Mouse (Mus musculus) cerebellum, postnatal 4 days (tissue): ENCODE results near the gene Ldb1.

Source experiments
- DNase-seq, 2 experiments: peaks; one replicate each; pipeline ENCODE4 v3.0.0; 2022; ENCODE audit warnings: low spot score in 2 of 2, mixed read lengths in 1 of 2

Gene Ldb1

DNA sequence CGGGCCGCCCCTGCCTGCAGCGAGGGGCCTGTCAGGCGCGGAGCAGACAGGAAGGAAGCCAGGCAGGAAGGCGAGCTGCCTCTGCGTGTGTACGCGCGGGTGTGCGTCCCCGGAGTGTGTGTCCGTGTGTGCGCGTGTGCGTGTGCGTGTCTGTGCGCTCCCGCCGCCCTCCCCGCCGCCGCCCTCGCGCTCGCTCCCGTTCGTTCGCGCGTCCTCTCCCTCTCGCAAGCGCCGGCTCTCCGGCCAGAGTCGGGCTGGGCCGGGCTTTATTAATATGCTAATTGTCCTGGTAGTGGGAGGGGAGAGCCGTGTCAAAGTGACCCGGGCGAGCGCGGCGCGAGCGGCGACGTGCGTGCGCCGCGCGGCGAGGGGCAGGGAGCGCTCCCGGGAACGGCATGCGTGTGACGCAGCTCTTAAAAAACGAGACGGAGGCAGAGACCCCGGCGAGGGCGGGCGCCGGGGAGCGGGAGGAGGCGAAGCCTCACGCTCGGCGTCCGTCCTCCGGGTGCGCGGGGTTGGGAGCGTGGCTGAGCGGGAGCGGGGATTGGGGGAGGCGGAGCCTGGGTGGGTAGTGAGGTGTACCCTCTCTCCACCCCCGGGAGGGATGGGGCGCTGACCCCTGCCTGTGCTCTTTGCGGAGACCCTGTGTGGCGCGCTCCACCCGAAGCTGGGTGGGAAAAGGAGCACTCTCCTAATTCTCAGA lies at the start of gene Ldb1:
Ldb1 (minus strand) TSS at position 222 of the 703 bp plus-strand sequence.
- DNase-seq = peak; percentile 55 to 81

DNA sequence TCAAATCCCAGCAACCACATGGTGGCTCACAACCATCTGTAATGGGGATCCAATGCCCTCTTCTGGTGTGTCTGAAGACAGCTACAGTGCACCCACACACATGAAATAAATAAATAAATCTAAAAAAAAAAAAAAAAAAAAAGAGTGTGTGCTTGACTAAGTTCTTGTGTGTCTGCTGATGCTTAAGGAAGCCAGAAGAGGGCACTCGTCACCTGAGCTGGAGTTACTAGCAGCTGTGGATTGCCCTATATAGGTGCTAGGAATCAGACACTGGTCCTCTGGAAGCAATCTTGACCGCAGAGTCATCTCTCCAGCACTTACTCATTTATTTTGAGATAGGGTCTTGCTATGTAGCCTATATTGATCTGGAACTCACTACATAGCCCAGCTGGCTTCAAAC lies 49.1 kb upstream of the Ldb1 start:
- DNase-seq = no peak

DNA sequence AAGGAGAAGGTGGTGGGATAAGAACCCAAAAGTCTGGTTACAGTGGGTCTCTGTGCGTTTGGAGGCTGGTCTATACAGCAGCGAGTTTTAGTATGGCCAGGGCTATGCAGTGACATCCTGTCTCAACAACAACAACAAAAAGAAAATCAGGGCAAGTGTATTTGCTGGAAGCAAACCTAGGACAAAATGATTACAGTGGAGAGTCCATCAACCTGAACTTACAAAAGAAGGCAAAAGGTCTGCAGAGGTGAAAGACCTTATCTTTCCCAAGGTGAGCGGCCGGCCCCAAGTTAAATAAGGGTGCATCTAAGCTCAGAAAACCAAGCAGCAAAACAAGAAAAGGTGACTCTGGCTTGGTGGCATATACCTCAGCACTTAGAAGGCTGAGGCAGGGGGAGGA lies 46.6 kb upstream of the Ldb1 start:
- DNase-seq = no peak

DNA sequence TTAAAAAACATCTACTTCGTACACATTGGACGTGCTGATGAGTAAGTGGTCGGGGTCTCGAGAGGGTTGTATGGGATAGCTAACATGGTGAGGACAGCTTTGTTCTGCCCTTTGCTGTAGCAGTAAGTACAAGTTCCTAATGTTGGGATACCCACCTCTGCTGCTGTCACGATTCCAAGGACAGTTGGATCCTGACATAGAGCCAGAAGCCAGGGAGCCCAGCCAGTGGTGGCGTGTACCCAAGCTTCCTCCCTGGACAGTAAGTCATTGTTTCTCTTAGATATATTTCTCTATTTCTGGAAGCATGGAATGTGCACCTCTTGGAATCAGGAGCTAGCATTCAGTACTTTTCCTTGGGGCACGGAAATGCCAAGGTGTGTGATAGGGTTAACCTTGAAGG lies 42.9 kb upstream of the Ldb1 start:
- no peak for DNase-seq

DNA sequence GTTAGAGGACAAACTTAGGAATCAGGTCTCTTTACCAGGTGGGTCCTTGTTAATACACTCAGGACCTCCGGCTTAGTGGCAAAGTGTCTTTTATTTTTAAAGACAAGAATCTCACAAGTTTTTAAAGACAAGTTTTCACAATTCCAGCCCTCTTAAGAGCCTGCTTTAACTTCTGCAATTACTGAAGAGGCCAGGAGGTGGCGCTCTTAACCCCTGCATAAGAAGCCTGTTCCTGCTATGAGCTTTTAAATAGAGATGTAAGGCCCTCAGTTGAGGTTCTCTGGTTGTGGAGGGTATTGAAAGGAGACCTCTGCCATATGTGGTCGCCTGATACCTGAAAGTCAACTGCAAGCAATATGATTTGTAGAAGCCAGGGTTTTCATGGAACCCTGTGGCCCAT lies 41.3 kb upstream of the Ldb1 start:
- peak in 1 of 2 experiments; percentile 56 for DNase-seq

DNA sequence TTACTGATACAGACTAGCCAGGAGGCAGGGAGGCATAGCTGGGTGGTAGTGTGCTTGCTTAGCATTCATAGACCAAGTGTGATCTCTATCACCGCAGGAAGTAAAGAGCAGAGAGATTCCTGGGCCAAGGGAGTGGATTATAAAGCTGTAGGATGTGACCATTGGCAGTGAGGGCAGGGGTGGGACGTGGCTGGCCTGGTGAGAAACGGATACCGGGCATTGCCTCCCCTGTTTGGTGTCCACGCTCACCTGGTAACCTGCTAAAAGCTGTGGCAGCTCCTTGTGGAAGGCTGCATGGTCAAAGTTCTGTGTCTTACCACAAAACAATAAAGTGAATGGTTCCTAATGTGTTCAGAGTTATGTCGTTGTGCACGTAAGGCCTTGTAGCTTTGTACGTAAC lies 40.2 kb upstream of the Ldb1 start:
- DNase-seq = no peak

DNA sequence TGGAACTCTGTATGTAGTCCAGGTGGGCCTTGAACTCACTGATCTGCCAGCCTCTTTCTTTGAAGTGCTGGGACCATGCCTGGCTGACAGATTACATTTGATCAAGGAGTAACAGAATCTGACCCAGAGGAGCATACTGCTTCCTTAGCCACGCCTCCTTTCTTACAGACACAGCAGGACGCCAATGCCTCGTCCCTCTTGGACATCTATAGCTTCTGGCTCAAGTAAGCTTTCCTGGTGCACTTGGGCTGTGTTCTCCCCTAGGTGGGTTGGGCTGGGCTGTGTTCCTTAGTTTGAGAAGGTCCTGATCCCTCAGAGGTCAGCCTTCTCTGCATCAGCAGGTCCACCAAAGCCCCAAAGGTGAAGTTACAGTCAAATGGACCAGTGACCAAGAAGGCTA lies 33.5 kb upstream of the Ldb1 start:
- no peak for DNase-seq

DNA sequence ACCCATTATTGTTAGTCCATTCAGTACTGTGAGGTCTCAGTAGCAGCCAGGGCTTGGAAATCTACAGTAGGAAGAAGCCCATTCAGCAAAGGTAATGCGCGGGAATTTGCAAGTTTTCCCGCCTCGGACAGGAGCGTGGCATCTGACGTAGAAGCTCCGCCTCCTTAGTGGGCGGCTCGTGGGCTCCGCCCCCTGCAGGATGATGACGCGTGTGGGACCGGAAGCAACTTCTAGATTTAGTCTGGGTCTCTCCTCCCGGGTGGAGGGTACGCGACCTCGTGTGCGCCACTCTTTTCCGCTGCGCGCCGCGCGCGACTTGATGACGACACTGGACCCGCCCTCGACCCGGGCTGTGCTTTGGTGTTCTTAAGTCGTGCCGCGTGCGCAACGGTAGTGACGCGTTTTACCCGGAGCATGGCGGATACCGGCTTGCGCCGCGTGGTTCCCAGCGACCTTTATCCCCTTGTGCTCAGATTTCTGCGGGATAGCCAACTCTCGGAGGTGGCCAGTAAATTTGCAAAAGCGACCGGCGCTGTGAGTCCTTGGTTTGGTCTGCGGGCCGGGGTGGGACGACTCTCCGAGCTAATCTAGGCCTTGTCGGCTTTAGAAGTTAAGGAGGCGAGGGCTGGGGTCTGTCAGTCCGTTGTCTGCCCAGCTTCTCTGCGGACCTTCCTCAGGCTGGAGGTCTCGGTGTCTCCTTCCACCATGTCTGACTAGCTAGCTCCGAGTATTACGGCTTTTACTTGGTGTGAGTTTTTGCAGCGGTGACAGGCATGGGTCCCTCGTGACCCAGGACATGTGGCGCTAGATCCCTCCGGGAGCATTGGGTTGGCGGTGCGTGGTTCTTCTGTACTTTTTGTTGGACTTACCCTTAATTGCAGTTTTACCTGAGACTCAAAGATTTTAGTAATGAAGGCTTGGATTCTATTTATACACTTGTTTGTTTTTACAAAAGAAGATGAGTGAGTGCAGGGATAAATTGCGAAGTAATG lies 30.9 kb upstream of the Ldb1 start, which contains the start of gene Nolc1:
Nolc1 (plus strand) TSS at position 248 of the 992 bp plus-strand sequence.
- peak; percentile 98 for DNase-seq

DNA sequence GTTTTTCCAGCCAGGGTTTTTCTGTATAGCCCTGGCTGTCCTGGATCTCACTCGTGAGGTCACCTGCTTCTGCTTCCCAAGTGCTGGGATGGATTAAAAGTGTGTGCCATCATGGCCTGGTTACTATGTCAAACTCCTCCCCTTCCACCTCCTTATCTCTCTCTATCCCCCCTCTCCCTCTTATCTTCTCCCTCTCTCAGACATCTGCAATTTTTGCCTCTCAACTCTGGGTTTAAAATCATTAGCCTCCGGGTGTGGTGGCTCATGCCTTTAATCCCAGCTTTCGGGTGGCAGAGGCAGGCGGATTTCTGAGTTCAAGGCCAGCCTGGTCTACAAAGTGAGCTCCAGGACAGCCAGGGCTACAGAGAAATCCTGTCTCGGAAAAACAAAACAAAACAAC lies 29.3 kb upstream of the Ldb1 start:
- no peak for DNase-seq

DNA sequence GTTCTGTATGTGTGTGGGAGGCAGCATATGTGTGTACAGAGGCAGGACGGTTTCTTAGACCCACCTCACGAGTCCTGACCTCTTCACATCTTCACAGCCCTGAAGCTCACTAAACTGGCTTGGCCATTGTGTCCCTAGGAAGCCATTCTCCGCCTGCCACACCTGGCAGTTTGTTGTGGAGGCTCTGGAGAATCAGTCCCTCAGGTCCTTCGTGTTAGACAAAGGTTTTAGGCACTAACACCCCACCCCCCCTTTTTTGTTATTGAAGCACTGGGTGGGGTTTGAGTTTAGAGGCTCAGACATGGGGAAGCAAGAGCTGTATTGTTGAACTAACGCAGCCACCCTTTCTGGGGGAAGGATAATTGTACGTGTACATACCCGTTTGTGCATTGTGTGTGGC lies 28.3 kb upstream of the Ldb1 start:
- DNase-seq = no peak

DNA sequence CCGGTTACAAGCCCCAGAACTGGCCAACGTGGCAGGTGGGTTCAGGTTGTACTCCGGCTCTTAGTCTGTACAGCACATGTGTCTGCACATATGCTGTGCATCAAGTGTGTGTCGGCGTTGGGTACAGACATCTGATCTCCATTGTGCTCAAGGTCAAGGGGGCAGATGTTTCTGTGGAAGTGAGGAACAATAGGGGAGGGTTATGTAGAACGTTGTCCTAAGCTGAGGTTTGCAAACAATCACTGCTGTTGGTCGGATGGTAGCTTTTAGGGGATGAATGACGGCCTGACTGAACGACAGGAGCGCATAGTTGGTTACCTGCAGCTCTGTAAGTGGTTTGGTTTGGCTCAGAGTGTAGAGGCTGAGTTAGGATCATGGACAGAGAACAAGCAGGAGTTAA lies 23.0 kb upstream of the Ldb1 start:
- no peak for DNase-seq

DNA sequence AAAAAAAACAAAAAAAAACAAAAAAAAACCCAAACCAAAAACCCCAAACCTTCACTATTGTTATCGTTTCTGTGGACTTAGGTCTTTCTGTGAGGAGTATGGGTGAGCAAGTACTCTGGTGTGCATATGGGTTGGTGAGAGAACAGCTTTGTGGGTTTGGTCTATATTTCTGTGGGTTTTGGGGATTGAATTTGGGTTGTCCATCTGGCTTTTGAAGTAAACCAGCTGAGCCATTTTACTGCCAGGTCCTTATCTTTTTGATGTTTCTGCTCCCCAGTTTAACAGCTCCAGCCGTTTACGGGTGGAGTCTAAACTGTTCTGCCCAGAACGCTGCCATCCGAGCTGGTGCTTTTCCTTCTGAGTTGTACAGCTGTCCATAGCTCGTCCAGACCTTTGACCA lies 15.8 kb upstream of the Ldb1 start:
- DNase-seq = no peak

DNA sequence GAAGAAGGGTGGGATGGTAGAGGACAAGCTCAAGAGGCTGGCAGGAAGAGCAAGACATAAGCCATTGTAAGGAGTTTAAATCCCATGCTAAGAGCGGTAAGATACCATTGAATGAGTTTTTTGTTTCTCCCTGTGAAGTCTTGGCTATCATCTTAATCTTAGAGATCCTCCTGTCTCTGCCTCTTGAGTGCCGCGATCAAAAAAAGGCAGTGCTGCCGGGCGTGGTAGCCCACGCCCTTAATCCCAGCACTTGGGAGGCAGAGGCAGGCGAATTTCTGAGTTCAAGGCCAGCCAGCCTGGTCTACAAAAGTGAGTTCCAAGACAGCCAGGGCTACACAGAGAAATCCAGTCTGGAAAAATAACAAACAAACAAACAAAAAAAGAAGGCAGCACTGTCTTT lies 13.5 kb upstream of the Ldb1 start:
- DNase-seq = no peak

DNA sequence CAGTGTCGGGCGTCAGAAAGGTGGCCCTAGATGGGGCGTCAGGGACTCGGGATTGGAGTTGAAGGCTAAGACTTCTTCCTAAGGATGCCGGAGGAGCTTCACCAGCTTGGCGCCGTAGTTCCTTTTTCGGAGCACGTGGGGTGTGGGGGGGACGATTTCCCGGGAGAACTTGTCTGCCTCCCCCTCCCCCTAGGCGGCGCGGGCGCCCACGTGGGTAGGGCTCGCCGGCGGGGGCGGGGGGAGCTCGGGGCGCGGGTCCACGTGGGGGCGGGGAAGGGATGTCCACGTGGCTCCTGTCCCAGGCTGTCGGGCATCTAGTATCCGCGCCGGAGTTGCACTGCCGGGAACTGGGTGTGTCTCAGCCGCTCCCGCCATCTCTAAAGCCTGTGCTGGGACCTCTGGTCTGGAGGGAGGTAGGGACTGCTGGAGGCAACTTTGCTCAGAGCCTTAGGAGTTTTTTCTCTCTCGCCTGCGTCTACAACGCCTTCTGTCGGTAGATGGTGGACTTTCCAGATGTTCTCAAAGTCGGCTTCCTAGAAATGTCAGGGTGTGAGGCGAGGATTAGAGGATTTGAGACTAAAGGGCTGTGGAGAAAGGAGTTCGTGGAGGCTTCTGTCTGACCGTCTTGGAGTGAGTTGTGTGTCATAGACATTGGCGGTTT lies 12.1 kb upstream of the Ldb1 start:
- peak; percentile 52 to 77 for DNase-seq

DNA sequence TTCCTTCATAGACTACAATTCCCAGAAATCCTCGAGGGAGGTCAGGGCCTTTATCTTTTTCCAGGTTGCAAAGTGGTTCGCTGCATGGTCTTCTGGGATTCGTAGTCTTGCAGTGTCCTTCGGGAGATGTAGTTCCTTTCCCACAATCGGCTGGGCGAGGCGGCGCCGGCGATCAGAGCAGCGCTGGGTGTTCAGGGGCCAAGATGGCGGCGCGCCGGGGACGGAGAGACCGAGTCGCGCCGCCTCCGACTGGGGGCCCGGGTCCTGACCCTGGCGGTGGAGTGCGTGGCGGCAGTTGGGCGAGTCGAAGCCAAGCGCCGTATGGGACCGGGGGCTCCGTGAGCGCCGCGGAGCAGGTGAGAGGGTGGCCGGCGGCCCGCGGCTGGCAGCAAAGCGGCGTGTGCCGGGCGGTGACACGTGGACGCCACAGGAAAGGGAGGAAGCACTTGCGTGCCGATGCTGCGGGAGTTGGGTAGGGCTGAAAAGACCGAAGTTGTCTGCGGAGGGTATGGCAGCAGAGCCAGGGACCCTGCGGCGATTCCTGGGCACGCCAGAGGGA lies 11.5 kb upstream of the Ldb1 start:
- peak; percentile 73 to 91 for DNase-seq

DNA sequence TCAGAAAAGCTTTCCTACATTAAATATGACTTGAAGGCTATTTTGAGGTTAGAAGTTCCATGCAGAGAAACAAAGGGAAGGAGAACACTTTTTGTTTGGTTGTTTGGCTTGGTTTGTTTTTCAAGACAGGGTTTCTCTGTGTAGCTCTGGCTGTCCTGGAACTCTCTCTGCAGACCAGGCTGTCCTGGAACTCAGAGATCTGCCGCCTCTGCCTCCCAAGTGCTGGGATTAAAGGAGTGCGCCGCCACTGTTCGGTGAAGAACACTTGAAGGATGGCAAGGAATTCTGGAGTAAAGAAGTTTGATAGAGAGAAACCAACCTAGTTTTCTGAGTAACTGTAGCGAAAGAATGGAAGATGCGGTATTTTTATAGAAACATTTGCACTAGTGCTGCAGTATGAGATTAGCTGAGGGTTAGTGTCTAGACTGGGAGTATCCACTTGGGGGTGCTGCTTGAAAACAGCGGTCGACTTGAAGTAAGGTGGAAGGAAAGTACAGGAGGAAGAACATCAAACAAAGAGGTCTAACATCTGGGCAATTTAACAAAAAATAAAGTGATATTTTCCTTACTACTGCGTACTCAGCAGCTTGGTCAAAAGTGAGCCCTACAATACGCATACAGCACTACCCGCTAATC lies 10.9 kb upstream of the Ldb1 start:
- DNase-seq = no peak

DNA sequence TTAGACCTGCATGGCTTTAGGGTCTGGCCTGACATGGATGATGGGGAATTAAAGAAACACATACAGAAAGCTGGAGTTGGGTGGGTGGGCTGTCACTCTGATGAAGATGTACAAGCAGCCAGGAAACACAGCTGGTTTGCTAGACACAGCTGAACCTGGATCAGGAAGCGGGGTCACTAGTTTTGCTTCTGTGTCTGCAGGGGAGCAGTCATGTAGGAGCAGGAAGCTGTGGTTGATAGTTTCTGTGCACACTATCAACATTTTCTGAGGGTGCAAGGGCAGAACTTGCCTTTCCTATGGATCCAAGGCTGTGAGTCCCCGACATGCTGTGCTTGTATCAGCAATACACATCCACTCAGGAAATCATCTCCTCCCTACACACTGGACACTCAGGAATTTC lies 5.4 kb upstream of the Ldb1 start:
- no peak for DNase-seq

DNA sequence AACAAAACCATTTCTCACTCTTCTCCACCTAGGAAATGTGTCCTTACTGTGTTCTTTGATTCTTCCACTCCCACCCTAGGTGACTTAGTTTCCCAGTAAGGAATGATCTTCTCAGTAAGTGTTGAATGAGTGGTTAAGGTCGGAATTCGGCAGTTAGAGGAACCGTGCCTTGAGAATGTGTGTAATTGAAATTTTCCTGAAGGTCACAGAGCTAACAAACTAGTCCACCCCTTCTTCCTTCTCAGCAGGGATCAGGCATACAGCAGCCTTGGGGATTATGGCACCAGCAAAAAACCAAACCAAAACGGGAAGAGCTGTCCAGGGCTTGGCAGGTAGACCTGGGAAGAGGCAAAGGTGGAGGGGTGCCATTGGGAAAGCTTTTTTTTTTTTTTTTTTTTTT lies 4.1 kb upstream of the Ldb1 start:
- no peak for DNase-seq

DNA sequence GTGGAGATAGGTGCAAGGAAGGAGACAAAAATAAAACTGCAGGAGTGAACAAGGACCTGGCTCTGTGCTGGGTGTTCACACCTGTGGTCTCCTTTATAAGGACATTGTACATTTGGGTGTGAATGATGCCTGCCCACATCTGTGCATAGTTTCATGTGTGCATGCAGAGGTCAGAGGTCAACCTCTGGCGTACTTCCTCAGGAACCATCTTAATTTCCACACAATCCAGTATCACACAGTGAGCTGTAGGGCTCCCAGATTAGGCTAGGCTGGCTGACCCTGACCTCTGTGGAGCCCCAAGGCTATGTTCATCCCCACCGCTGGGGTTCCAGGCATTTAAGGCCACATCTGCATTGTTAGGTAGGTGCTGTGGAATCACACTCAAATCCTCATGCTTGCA lies 2.4 kb upstream of the Ldb1 start:
- DNase-seq = no peak

DNA sequence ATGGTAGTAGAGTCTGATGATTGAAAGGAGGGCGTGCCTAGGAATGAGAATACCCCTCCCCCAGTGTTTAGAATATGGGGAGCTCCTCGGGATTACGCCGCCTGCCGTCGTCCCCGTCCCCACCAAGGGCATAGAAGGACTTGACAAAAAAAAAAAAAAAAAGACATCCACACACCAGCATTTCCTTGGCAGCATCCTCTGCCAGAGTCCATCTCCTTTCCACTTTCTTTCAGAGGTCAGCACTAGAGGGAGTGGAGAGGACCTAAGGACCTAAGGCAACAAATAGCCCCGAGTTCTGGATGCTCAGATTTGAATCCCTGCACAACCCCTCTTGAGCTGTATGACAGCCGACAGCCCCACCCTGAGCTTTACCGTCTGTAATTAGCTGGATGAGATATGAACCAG lies 1.6 kb upstream of the Ldb1 start:
- no peak for DNase-seq

DNA sequence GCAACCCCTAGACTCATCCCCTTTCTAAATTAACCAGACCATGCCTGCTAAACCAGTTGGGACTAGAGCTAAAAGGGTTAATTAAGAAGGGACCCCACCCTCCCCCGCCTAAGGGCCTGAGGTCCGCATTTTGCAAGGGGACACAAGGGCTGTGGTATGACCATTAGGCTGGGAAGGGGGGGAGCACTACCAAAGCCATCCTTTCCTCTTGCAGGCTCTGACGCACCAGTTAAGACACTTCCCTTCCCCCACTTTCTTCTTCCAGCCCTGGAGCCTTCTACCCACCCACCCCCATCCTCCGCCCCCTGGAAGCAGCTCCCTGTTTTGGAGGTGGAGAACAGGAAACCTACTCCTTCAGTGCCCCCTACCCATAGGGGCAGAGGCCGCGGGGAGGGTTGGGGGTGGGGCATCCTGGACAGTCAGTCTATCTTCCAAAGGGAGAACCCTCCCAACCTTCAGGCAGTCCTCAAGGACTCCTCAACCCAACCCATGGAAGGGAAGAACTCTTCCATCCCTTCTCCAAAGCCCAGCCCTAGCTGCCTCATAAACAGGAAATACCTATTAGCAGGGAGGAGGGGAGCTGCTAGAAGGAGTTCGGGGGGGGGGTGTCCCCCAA lies 790 bp upstream of the Ldb1 start:
- DNase-seq = peak in 1 of 2 experiments; percentile 39
